ENCODE assay signal across 8 mouse cellular contexts in genomic region chr17:35821439-35822430, GRCm38 (mm10). TPM values are rescaled to one million over a fixed set of nuclear protein-coding genes. Genes with fewer than 3 reads are reported as not detected.
DNase-seq lines count a peak whose midpoint lies in the region; ATAC-seq and TF ChIP-seq lines count a peak whose summit lies in the region.

Ier3 (plus strand) TSS chr17:35821684.

- H3K79me2 ChIP-seq in C2C12 (ENCODE audit: control insufficient read depth, insufficient read depth) = peaks cover 17% of the 10 kb centered on the region

- H3K9ac ChIP-seq in embryonic facial prominence, embryonic 15.5 days = peak within 1 kb of the TSS; percentile 72
- H3K9ac ChIP-seq in kidney, embryonic 14.5 days (ENCODE audit: low read depth, low read length) = peak within 1 kb of the TSS; percentile 72
- H3K9ac ChIP-seq in liver, postnatal 0 days (replicated peaks) = peak within 1 kb of the TSS; percentile 81
- H3K9ac ChIP-seq in neural tube, embryonic 12.5 days = peak within 1 kb of the TSS; percentile 70

- peak within 1 kb of the TSS; percentile 74 for H3K4me3 ChIP-seq in C2C12 (ENCODE audit: insufficient read depth, poor library complexity, severe bottlenecking)
- peak within 1 kb of the TSS; percentile 69 for H3K4me3 ChIP-seq in embryonic facial prominence, embryonic 15.5 days (replicated peaks)
- peak within 1 kb of the TSS; percentile 86 for H3K4me3 ChIP-seq in heart, embryonic 10.5 days
- H3K4me3 ChIP-seq in kidney, embryonic 14.5 days (ENCODE audit: low read length) = peak within 1 kb of the TSS; percentile 56
- peak within 1 kb of the TSS; percentile 74 for H3K4me3 ChIP-seq in liver, postnatal 0 days (ENCODE audit: low read depth, low read length)
- peak within 1 kb of the TSS; percentile 72 for H3K4me3 ChIP-seq in neural tube, embryonic 12.5 days

- H3K36me3 ChIP-seq in C2C12 (ENCODE audit: control insufficient read depth, insufficient read depth) = peaks cover 11% of the 10 kb centered on the region
- peaks cover 16% of the 10 kb centered on the region for H3K36me3 ChIP-seq in embryonic facial prominence, embryonic 15.5 days
- H3K36me3 ChIP-seq in heart, embryonic 10.5 days = peaks cover 23% of the 10 kb centered on the region
- peaks cover 13% of the 10 kb centered on the region; the same call in 1 of the 2 replicates for H3K36me3 ChIP-seq in kidney, embryonic 14.5 days (ENCODE audit: control insufficient read depth, insufficient read depth, low read length)
- H3K36me3 ChIP-seq in liver, postnatal 0 days (replicated peaks; ENCODE audit: insufficient read depth, low read length) = peaks cover 16% of the 10 kb centered on the region
- H3K36me3 ChIP-seq in neural tube, embryonic 12.5 days = peaks cover 13% of the 10 kb centered on the region

- no peaks in the 10 kb centered on the region for H3K27me3 ChIP-seq in C2C12 (ENCODE audit: control insufficient read depth, insufficient read depth, insufficient read length)
- H3K27me3 ChIP-seq in embryonic facial prominence, embryonic 15.5 days = no peaks in the 10 kb centered on the region
- H3K27me3 ChIP-seq in heart, embryonic 10.5 days (ENCODE audit: insufficient read depth, poor library complexity, severe bottlenecking) = no peaks in the 10 kb centered on the region; the same call in 1 of the 2 replicates
- H3K27me3 ChIP-seq in kidney, embryonic 14.5 days (ENCODE audit: control insufficient read depth, insufficient read depth, low read length) = no peaks in the 10 kb centered on the region
- no peaks in the 10 kb centered on the region for H3K27me3 ChIP-seq in liver, postnatal 0 days (ENCODE audit: insufficient read depth, low read length)
- H3K27me3 ChIP-seq in neural tube, embryonic 12.5 days (replicated peaks) = peaks cover 18% of the 10 kb centered on the region

- WGBS in embryonic facial prominence, embryonic 15.5 days = under 1% methylated on average over 62 of the region's 62 CpGs
- under 1% methylated on average over 62 of the region's 62 CpGs for WGBS in heart, embryonic 10.5 days
- under 1% methylated on average over 60 of the region's 62 CpGs for WGBS in kidney, embryonic 14.5 days
- WGBS in liver, postnatal 0 days (ENCODE audit: insufficient replicate concordance) = under 1% methylated on average over 62 of the region's 62 CpGs
- WGBS in neural tube, embryonic 12.5 days = under 1% methylated on average over 62 of the region's 62 CpGs

- TF ChIP-seq CTCF in C2C12 (IDR thresholded peaks at IDR 0.05; ENCODE audit: control insufficient read depth, insufficient read depth, insufficient read length) = no peak
- TF ChIP-seq CTCF in liver, postnatal 0 days (IDR thresholded peaks at IDR 0.05; ENCODE audit: low read depth) = no peak

- TF ChIP-seq EP300 in liver, postnatal 0 days (IDR thresholded peaks at IDR 0.05; ENCODE audit: low read depth) = no peak

- peak within 1 kb of the TSS; percentile 94 for H3K4me2 ChIP-seq in embryonic facial prominence, embryonic 15.5 days (replicated peaks)
- peak within 1 kb of the TSS; percentile 97 for H3K4me2 ChIP-seq in kidney, embryonic 14.5 days (replicated peaks; ENCODE audit: low read depth, low read length)
- H3K4me2 ChIP-seq in liver, postnatal 0 days (ENCODE audit: low read depth, low read length) = peak within 1 kb of the TSS; percentile 93
- peak within 1 kb of the TSS; percentile 85 for H3K4me2 ChIP-seq in neural tube, embryonic 12.5 days (replicated peaks)

- H3K79me3 ChIP-seq in C2C12 (ENCODE audit: low read depth) = peaks cover 13% of the 10 kb centered on the region

- ATAC-seq in embryonic facial prominence, embryonic 15.5 days (ENCODE audit: insufficient number of reproducible peaks, low FRiP score, low TSS enrichment, low read depth) = peak; percentile 80
- ATAC-seq in kidney, embryonic 14.5 days (ENCODE audit: low FRiP score, low TSS enrichment) = peak; percentile 48
- peak; percentile 36 for ATAC-seq in liver, postnatal 0 days
- ATAC-seq in neural tube, embryonic 12.5 days (ENCODE audit: low FRiP score, low read depth) = peak; percentile 17; the same call in 1 of the 2 replicates

- no peaks in the 10 kb centered on the region for H3K9me3 ChIP-seq in embryonic facial prominence, embryonic 15.5 days (replicated peaks)
- H3K9me3 ChIP-seq in heart, embryonic 10.5 days = no peaks in the 10 kb centered on the region
- no peaks in the 10 kb centered on the region for H3K9me3 ChIP-seq in kidney, embryonic 14.5 days (ENCODE audit: control insufficient read depth, low read length)
- no peaks in the 10 kb centered on the region for H3K9me3 ChIP-seq in liver, postnatal 0 days (ENCODE audit: low read length)
- H3K9me3 ChIP-seq in neural tube, embryonic 12.5 days = no peaks in the 10 kb centered on the region

- peaks cover 42% of the 10 kb centered on the region for H3K4me1 ChIP-seq in embryonic facial prominence, embryonic 15.5 days
- peaks cover 35% of the 10 kb centered on the region for H3K4me1 ChIP-seq in heart, embryonic 10.5 days
- peaks cover 9% of the 10 kb centered on the region for H3K4me1 ChIP-seq in kidney, embryonic 14.5 days (ENCODE audit: control insufficient read depth, insufficient read depth, low read length)
- H3K4me1 ChIP-seq in liver, postnatal 0 days (ENCODE audit: insufficient read depth) = peaks cover 36% of the 10 kb centered on the region
- peaks cover 30% of the 10 kb centered on the region for H3K4me1 ChIP-seq in neural tube, embryonic 12.5 days

- H3ac ChIP-seq in C2C12 (ENCODE audit: control insufficient read depth, insufficient read length, low read depth) = peak within 1 kb of the TSS; percentile 89

- peak within 1 kb of the TSS; percentile 92 for H3K27ac ChIP-seq in embryonic facial prominence, embryonic 15.5 days (replicated peaks)
- H3K27ac ChIP-seq in heart, embryonic 10.5 days = peak within 1 kb of the TSS; percentile 96
- no peak within 1 kb of the TSS; the same call in 1 of the 2 replicates for H3K27ac ChIP-seq in kidney, embryonic 14.5 days (ENCODE audit: low read depth, low read length)
- peak within 1 kb of the TSS; percentile 88 for H3K27ac ChIP-seq in liver, postnatal 0 days (ENCODE audit: low read depth)
- H3K27ac ChIP-seq in neural tube, embryonic 12.5 days = no peak within 1 kb of the TSS

- DNase-seq in adrenal gland, postnatal 10 days = peak; percentile 89
- DNase-seq in heart, embryonic 10.5 days (ENCODE audit: low spot score) = peak; percentile 93
- peak; percentile 83 for DNase-seq in liver, postnatal 0 days
- DNase-seq in testis, postnatal 10 days (ENCODE audit: low spot score) = peak; percentile 89

TF ChIP-seq in C2C12, 6 proteins besides CTCF, POLR2A, EP300 and RAD21:
- TF ChIP-seq USF1 (IDR thresholded peaks at IDR 0.05; ENCODE audit: low read depth) (no peak), FOSL1 (IDR thresholded peaks at IDR 0.05; ENCODE audit: insufficient read depth, low read length, poor library complexity, severe bottlenecking) (no peak), MAX (IDR thresholded peaks at IDR 0.05) (peak; percentile 37)

RNA-seq across cellular contexts. Expression of gene Ier3, which starts in this region (rescaled TPM):
- 55.2 TPM for polyA plus RNA-seq in C2C12 (2012; fragmentation: generic; extraction: Trizol)
- 10 to 100 TPM in 1 of 2 experiments, 1 to 10 TPM in 1; 7.6 to 19.0 TPM for total RNA-seq in adrenal gland, postnatal 10 days (2021)
- 28.7 and 30.2 TPM in 2 replicates for polyA plus RNA-seq in embryonic facial prominence, embryonic 15.5 days (2015; fragmentation: Nextera tagmentation; extraction: Ambion mirVana)
- 13.2 and 16.8 TPM in 2 replicates for polyA plus RNA-seq in heart, embryonic 10.5 days (2016; fragmentation: Nextera tagmentation; extraction: Ambion mirVana)
- polyA plus RNA-seq in kidney, embryonic 14.5 days (2014; fragmentation: Nextera tagmentation; extraction: Ambion mirVana) = 6.8 and 7.7 TPM in 2 replicates
- 15.4 and 18.6 TPM in 2 replicates for polyA plus RNA-seq in liver, postnatal 0 days (2015; fragmentation: Nextera tagmentation; extraction: Ambion mirVana)
- polyA plus RNA-seq in neural tube, embryonic 12.5 days (2016; fragmentation: Nextera tagmentation; extraction: Ambion mirVana) = 5.2 and 7.9 TPM in 2 replicates

Comparison
In these comparisons a context has a peak if more than half of its experiments do, and no peak if none do; other contexts are left out.
1. ATAC-seq: peak in every context shown above with its lines; median percentile 80 in embryonic facial prominence, embryonic 15.5 days; 48 in kidney, embryonic 14.5 days; 36 in liver, postnatal 0 days; 17 in neural tube, embryonic 12.5 days.
2. H3K27ac ChIP-seq: peak in embryonic facial prominence, embryonic 15.5 days (single experiment), heart, embryonic 10.5 days (single experiment) and liver, postnatal 0 days (single experiment); none in kidney, embryonic 14.5 days (single experiment) and neural tube, embryonic 12.5 days (single experiment).
3. Peak in every context shown above with its lines, with median percentiles within 50 percentile points of each other: H3K4me3 ChIP-seq, DNase-seq, H3K4me2 ChIP-seq and H3K9ac ChIP-seq.